In the genomic region with DNA sequence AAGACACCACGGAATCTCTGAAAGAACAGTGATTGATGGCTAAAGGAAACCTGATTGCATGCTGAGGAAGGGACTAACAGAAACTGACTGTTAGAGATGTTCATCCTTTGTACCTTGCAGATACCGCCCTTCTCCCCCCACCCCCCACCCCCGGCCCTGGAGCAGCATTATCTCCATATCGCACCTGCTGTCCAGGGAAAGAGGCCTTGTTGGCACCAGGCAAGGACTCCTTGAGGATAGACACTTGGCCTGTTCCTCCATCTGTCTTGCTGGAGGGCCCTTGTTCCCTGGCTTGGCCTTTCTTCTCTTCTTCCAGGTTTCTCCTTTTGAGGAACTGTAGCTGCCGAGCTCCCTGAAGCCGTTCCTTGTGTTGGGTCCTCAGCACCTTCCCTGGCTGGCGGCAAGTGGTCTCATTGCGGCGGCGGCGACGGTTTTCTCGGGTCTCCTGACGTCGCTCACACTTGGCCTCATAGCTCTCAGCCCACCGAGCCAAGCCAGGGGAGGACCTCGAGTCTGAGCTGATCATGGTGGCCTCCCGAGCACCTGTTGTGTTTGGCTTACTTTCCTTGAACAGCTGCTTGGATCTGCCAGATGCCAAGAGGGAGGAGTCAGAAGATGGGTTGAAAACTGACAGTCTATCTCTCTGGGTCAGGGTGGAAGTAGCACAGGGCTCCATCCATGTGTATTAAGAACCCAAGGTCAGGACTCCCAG, we compare ENCODE assay signal across 18 mouse cellular contexts. TPM values are rescaled to one million over a fixed set of nuclear protein-coding genes. Genes with fewer than 3 reads are reported as not detected.
A peak's percentile ranks its signal among the peaks of the same experiment; 100 is the strongest.
DNase-seq lines count a peak whose midpoint lies in the region; ATAC-seq and TF ChIP-seq lines count a peak whose summit lies in the region.
"Had no signal": no experiment of that assay in that cellular context is flagged by ENCODE, and none has a peak within 500 bp of the region (broad histone marks: within the 10 kb centered on the region; RNA-seq: fewer than 3 reads in every experiment).

No protein-coding gene starts in this region.

- H3K79me2 ChIP-seq in macrophage (ENCODE audit: inconsistent target): peaks cover 38% of the 10 kb centered on the region

- TF ChIP-seq EP300 in heart, postnatal 0 days (IDR thresholded peaks at IDR 0.05; ENCODE audit: low read depth): no peak

- ATAC-seq in heart, postnatal 0 days (ENCODE audit: insufficient read depth, low read depth): peak; percentile 13; the same call in 1 of the 2 replicates
- ATAC-seq in embryonic facial prominence, embryonic 15.5 days (ENCODE audit: insufficient number of reproducible peaks, low FRiP score, low TSS enrichment, low read depth): peak; percentile 21; the same call in 1 of the 2 replicates
- ATAC-seq in forebrain, embryonic 12.5 days (ENCODE audit: low FRiP score): no peak
- ATAC-seq: forebrain, embryonic 14.5 days; midbrain, embryonic 16.5 days had no signal

- no peak overlapping the region for H3K4me2 ChIP-seq in heart, postnatal 0 days (ENCODE audit: low read depth, low read length)
- no peak overlapping the region for H3K4me2 ChIP-seq in embryonic facial prominence, embryonic 15.5 days (replicated peaks)
- H3K4me2 ChIP-seq in forebrain, embryonic 12.5 days: no peak overlapping the region
- H3K4me2 ChIP-seq: heart, embryonic 11.5 days; kidney, embryonic 15.5 days; liver, embryonic 11.5 days; lung, embryonic 14.5 days had no signal

- H3K9ac ChIP-seq in heart, postnatal 0 days (replicated peaks; ENCODE audit: low read depth, low read length): no peak overlapping the region
- no peak overlapping the region for H3K9ac ChIP-seq in embryonic facial prominence, embryonic 15.5 days
- no peak overlapping the region for H3K9ac ChIP-seq in forebrain, embryonic 12.5 days
- H3K9ac ChIP-seq: kidney, embryonic 15.5 days; lung, embryonic 14.5 days had no signal

- no peaks in the 10 kb centered on the region for H3K9me3 ChIP-seq in heart, postnatal 0 days (replicated peaks; ENCODE audit: control insufficient read depth, low read length)
- H3K9me3 ChIP-seq in embryonic facial prominence, embryonic 15.5 days (replicated peaks): no peaks in the 10 kb centered on the region
- no peaks in the 10 kb centered on the region for H3K9me3 ChIP-seq in forebrain, embryonic 12.5 days
- H3K9me3 ChIP-seq: kidney, embryonic 15.5 days had no signal

- H3K27me3 ChIP-seq in heart, postnatal 0 days (ENCODE audit: control insufficient read depth, insufficient read depth, low read length): no peaks in the 10 kb centered on the region
- H3K27me3 ChIP-seq in embryonic facial prominence, embryonic 15.5 days: no peaks in the 10 kb centered on the region
- no peaks in the 10 kb centered on the region; the same call in 1 of the 2 replicates for H3K27me3 ChIP-seq in forebrain, embryonic 12.5 days
- H3K27me3 ChIP-seq: kidney, embryonic 15.5 days had no signal

- no peak for TF ChIP-seq CTCF in heart, postnatal 0 days (IDR thresholded peaks at IDR 0.05; ENCODE audit: low read depth)

- WGBS in heart, postnatal 0 days: 86% methylated on average over 18 of the region's 18 CpGs
- 80% methylated on average over 18 of the region's 18 CpGs for WGBS in embryonic facial prominence, embryonic 15.5 days
- 88% methylated on average over 18 of the region's 18 CpGs for WGBS in macrophage (ENCODE audit: missing documents)
- 93% methylated on average over 18 of the region's 18 CpGs for WGBS in forebrain, embryonic 12.5 days

- H3K4me1 ChIP-seq in heart, postnatal 0 days (ENCODE audit: control insufficient read depth, insufficient read depth): no peaks in the 10 kb centered on the region
- H3K4me1 ChIP-seq in embryonic facial prominence, embryonic 15.5 days: no peaks in the 10 kb centered on the region
- H3K4me1 ChIP-seq in forebrain, embryonic 12.5 days: no peaks in the 10 kb centered on the region
- H3K4me1 ChIP-seq: kidney, embryonic 15.5 days had no signal

- H3K4me3 ChIP-seq in heart, postnatal 0 days (ENCODE audit: low read depth, low read length): no peak overlapping the region
- no peak overlapping the region for H3K4me3 ChIP-seq in embryonic facial prominence, embryonic 15.5 days (replicated peaks)
- H3K4me3 ChIP-seq in macrophage (ENCODE audit: inconsistent target): no peak overlapping the region
- H3K4me3 ChIP-seq in forebrain, embryonic 12.5 days (replicated peaks): no peak overlapping the region
- H3K4me3 ChIP-seq: kidney, embryonic 15.5 days had no signal

- no peak overlapping the region for H3K27ac ChIP-seq in heart, postnatal 0 days (ENCODE audit: low read depth)
- H3K27ac ChIP-seq in embryonic facial prominence, embryonic 15.5 days (replicated peaks): no peak overlapping the region
- H3K27ac ChIP-seq in macrophage: 0 out of 2 replicates have a peak overlapping the region, but pooled peaks have one; percentile 10
- H3K27ac ChIP-seq in forebrain, embryonic 12.5 days: no peak overlapping the region
- H3K27ac ChIP-seq: kidney, embryonic 15.5 days had no signal

- no peak for DNase-seq in heart, postnatal 0 days (ENCODE audit: low spot score)
- DNase-seq in heart, adult 8-10 months (ENCODE audit: low spot score): no peak
- peak; percentile 48 for DNase-seq in testis, postnatal 10 days (ENCODE audit: low spot score)
- no peak for DNase-seq in testis, postnatal 14 days (ENCODE audit: low spot score)
- DNase-seq in kidney, adult 8-10 months: no peak
- DNase-seq: adrenal gland, postnatal 36 days; cerebellum, adult 8-10 months; heart, postnatal 4 days; lung, embryonic 14.5 days; spleen, adult 18-20 months had no signal

- no peaks in the 10 kb centered on the region for H3K36me3 ChIP-seq in heart, postnatal 0 days (replicated peaks; ENCODE audit: control insufficient read depth, insufficient read depth, low read length)
- no peaks in the 10 kb centered on the region for H3K36me3 ChIP-seq in embryonic facial prominence, embryonic 15.5 days
- peaks cover 54% of the 10 kb centered on the region for H3K36me3 ChIP-seq in macrophage (ENCODE audit: inconsistent target)
- H3K36me3 ChIP-seq in forebrain, embryonic 12.5 days (replicated peaks): no peaks in the 10 kb centered on the region
- H3K36me3 ChIP-seq: kidney, embryonic 15.5 days had no signal

RNA-seq across cellular contexts. Expression of gene Traf3ip3, which starts 3.9 kb away (rescaled TPM):
- total RNA-seq in heart, postnatal 0 days (2014; rRNA removed; ENCODE audit: low replicate concordance): 0.08 and 0.61 TPM in 2 replicates
- 0.54 and 0.79 TPM in 2 replicates for polyA plus RNA-seq in heart, postnatal 0 days (2015; fragmentation: Nextera tagmentation; extraction: Ambion mirVana)
- 1 to 10 TPM in 2 of 4 experiments, under 1 TPM in 2; 0.63 to 1.3 (median 0.96) TPM for total RNA-seq in heart, adult 8-10 months (2022)
- polyA plus RNA-seq in embryonic facial prominence, embryonic 15.5 days (2015; fragmentation: Nextera tagmentation; extraction: Ambion mirVana): 23.6 and 31.4 TPM in 2 replicates
- 100 to 1,000 TPM in 4 of 26 experiments, 10 to 100 TPM in 14, 1 to 10 TPM in 8; 1.4 to 135 (median 39.9) TPM for total RNA-seq in macrophage (2018; cell fraction: chromatin; rRNA removed)
- total RNA-seq in macrophage (2018; cell fraction: cytosol; rRNA removed): 10 to 100 TPM in 24 of 26 experiments, 1 to 10 TPM in 2; 7.9 to 35.0 (median 23.5) TPM
- total RNA-seq in macrophage (2018; cell fraction: nucleus; rRNA removed): 10 to 100 TPM in 21 of 26 experiments, 1 to 10 TPM in 5; 6.1 to 69.8 (median 28.1) TPM
- 10.8 to 32.5 TPM (median 15.4 TPM) in 3 replicates for polyA plus RNA-seq in macrophage (2018)
- polyA plus RNA-seq in forebrain, embryonic 12.5 days (2016; fragmentation: Nextera tagmentation; extraction: Ambion mirVana): 0.31 and 1.0 TPM in 2 replicates

RNA-seq across cellular contexts. Expression of gene Lamb3, which starts 9.8 kb away (rescaled TPM):
- 9.8 and 19.2 TPM in 2 replicates for total RNA-seq in heart, postnatal 0 days (2014; rRNA removed; ENCODE audit: low replicate concordance)
- 6.0 and 8.1 TPM in 2 replicates for polyA plus RNA-seq in heart, postnatal 0 days (2015; fragmentation: Nextera tagmentation; extraction: Ambion mirVana)
- total RNA-seq in heart, adult 8-10 months (2022): 10 to 100 TPM; 10.7 to 16.0 (median 11.5) TPM
- polyA plus RNA-seq in embryonic facial prominence, embryonic 15.5 days (2015; fragmentation: Nextera tagmentation; extraction: Ambion mirVana): 17.9 and 20.1 TPM in 2 replicates
- total RNA-seq in macrophage (2018; cell fraction: chromatin; rRNA removed): 1 to 10 TPM in 3 of 26 experiments, under 1 TPM in 6, not detected in 17; 0.37 to 2.2 (median 0.75) TPM
- total RNA-seq in macrophage (2018; cell fraction: cytosol; rRNA removed): under 1 TPM in 20 of 26 experiments, not detected in 6; 0.03 to 0.92 (median 0.09) TPM
- 1 to 10 TPM in 2 of 26 experiments, under 1 TPM in 8, not detected in 16; 0.11 to 3.0 (median 0.21) TPM for total RNA-seq in macrophage (2018; cell fraction: nucleus; rRNA removed)
- 0.05 TPM in 1 of 3 replicates, not detected in the others for polyA plus RNA-seq in macrophage (2018)
- 0.31 and 0.77 TPM in 2 replicates for polyA plus RNA-seq in forebrain, embryonic 12.5 days (2016; fragmentation: Nextera tagmentation; extraction: Ambion mirVana)

RNA-seq across cellular contexts. Expression of gene A130010J15Rik, which starts 29.8 kb away (rescaled TPM):
- total RNA-seq in heart, postnatal 0 days (2014; rRNA removed; ENCODE audit: low replicate concordance): 17.7 and 23.2 TPM in 2 replicates
- 9.8 and 11.3 TPM in 2 replicates for polyA plus RNA-seq in heart, postnatal 0 days (2015; fragmentation: Nextera tagmentation; extraction: Ambion mirVana)
- total RNA-seq in heart, adult 8-10 months (2022): 1 to 10 TPM; 3.9 to 5.5 (median 4.8) TPM
- 15.3 and 15.9 TPM in 2 replicates for polyA plus RNA-seq in embryonic facial prominence, embryonic 15.5 days (2015; fragmentation: Nextera tagmentation; extraction: Ambion mirVana)
- total RNA-seq in macrophage (2018; cell fraction: chromatin; rRNA removed): 1 to 10 TPM in 14 of 26 experiments, under 1 TPM in 7, not detected in 5; 0.29 to 7.1 (median 1.9) TPM
- 1 to 10 TPM in 25 of 26 experiments, under 1 TPM in 1; 0.57 to 6.1 (median 5.3) TPM for total RNA-seq in macrophage (2018; cell fraction: cytosol; rRNA removed)
- total RNA-seq in macrophage (2018; cell fraction: nucleus; rRNA removed): 1 to 10 TPM in 24 of 26 experiments, under 1 TPM in 2; 0.75 to 7.7 (median 2.2) TPM
- polyA plus RNA-seq in macrophage (2018): 4.8 to 6.7 TPM (median 4.8 TPM) in 3 replicates
- 15.1 and 16.0 TPM in 2 replicates for polyA plus RNA-seq in forebrain, embryonic 12.5 days (2016; fragmentation: Nextera tagmentation; extraction: Ambion mirVana)

RNA-seq across cellular contexts. Expression of gene Irf6, which starts 44.7 kb away (rescaled TPM):
- 3.4 and 6.6 TPM in 2 replicates for total RNA-seq in heart, postnatal 0 days (2014; rRNA removed; ENCODE audit: low replicate concordance)
- polyA plus RNA-seq in heart, postnatal 0 days (2015; fragmentation: Nextera tagmentation; extraction: Ambion mirVana): 2.2 and 2.5 TPM in 2 replicates
- total RNA-seq in heart, adult 8-10 months (2022): 1 to 10 TPM; 1.2 to 2.7 (median 1.8) TPM
- polyA plus RNA-seq in embryonic facial prominence, embryonic 15.5 days (2015; fragmentation: Nextera tagmentation; extraction: Ambion mirVana): 51.2 and 56.7 TPM in 2 replicates
- total RNA-seq in macrophage (2018; cell fraction: chromatin; rRNA removed): not detected
- under 1 TPM in 3 of 26 experiments, not detected in 23; 0.04 to 0.31 (median 0.07) TPM for total RNA-seq in macrophage (2018; cell fraction: cytosol; rRNA removed)
- not detected for total RNA-seq in macrophage (2018; cell fraction: nucleus; rRNA removed)
- polyA plus RNA-seq in macrophage (2018): not detected in 3 replicates
- 1.6 and 2.0 TPM in 2 replicates for polyA plus RNA-seq in forebrain, embryonic 12.5 days (2016; fragmentation: Nextera tagmentation; extraction: Ambion mirVana)
